Mouse (Mus musculus): ENCODE results near the gene Ccdc92b. TPM values are rescaled to one million over a fixed set of nuclear protein-coding genes. Genes with fewer than 3 reads are reported as not detected.

The Ccdc92b gene
- total and polyA plus RNA-seq, 3 experiments: not detected

GRCm38 (mm10) chr11:74610068-74610467, 9.3 kb upstream of the Ccdc92b start:
- Histone ChIP-seq H3K27ac (ENCODE audit: insufficient read depth, low read depth) (no peak overlapping the region), H3K4me2 (ENCODE audit: insufficient read depth, low read depth, poor library complexity, severe bottlenecking) (no peak overlapping the region), H3K27me3 (replicated peaks) (peaks cover 80% of the 10 kb centered on the region), H3K9me3 (replicated peaks; ENCODE audit: low read length) (peaks cover 5% of the 10 kb centered on the region), H3K36me3 (replicated peaks in 1 of 2; ENCODE audit: control insufficient read depth in 1 of 2, insufficient read depth in 1 of 2, low read length in 1 of 2) (no peaks in the 10 kb centered on the region), H3K9ac (ENCODE audit: insufficient read depth, low read depth) (no peak overlapping the region), H3K79me2 (replicated peaks; ENCODE audit: control insufficient read depth, extremely low read depth, insufficient read depth, poor library complexity, severe bottlenecking) (no peaks in the 10 kb centered on the region), H3K4me1 (ENCODE audit: control insufficient read depth in 1 of 2, insufficient read depth in 2 of 2) (no peaks in the 10 kb centered on the region), H3K4me3 (replicated peaks in 1 of 3; ENCODE audit: low read depth in 2 of 3, low read length in 2 of 3, poor library complexity in 1 of 3) (no peak overlapping the region)
- no peak for DNase-seq (ENCODE audit: extremely low read depth)
- TF ChIP-seq ELF1 (IDR thresholded peaks at IDR 0.05; ENCODE audit: low read depth, low read length): no peak
- TF ChIP-seq JUND (conservative IDR thresholded peaks at IDR 0.05; ENCODE audit: low read depth, low read length): no peak
- TF ChIP-seq USF1 (IDR thresholded peaks at IDR 0.05; ENCODE audit: low read depth, low read length): no peak
- no peak for TF ChIP-seq ZC3H11A (IDR thresholded peaks at IDR 0.05; ENCODE audit: low read depth, low read length)
- TF ChIP-seq ETS1 (conservative IDR thresholded peaks at IDR 0.05; ENCODE audit: low read depth, low read length): no peak
- TF ChIP-seq IRF4 (IDR thresholded peaks at IDR 0.05; ENCODE audit: low read depth, low read length): no peak
- no peak for TF ChIP-seq PAX5 (IDR thresholded peaks at IDR 0.05; ENCODE audit: low read length)
- TF ChIP-seq RCOR1 (conservative IDR thresholded peaks at IDR 0.05; ENCODE audit: low read depth, low read length): no peak
- no peak for TF ChIP-seq ZNF384 (IDR thresholded peaks at IDR 0.05; ENCODE audit: low read depth, low read length)
- TF ChIP-seq POLR2AphosphoS2 (IDR thresholded peaks at IDR 0.05; ENCODE audit: low read depth, low read length): no peak
- dilution Hi-C loops (cut with MboI; ENCODE audit: extremely low pct_ligation_motif_present, extremely low pct_unique_long_range_greater_than_20kb, low sequenced_read_pairs) (no loop called here), in situ Hi-C loops (cut with MboI; ENCODE audit: low pct_ligation_motif_present, low pct_unique_long_range_greater_than_20kb, low sequenced_read_pairs) (no loop called here)

- Histone ChIP-seq H3K9ac (ENCODE audit: insufficient read depth, low read depth) (no peak within 1 kb of the TSS), H3K27ac (ENCODE audit: insufficient read depth, low read depth) (no peak within 1 kb of the TSS), H3K79me2 (replicated peaks; ENCODE audit: control insufficient read depth, extremely low read depth, insufficient read depth, poor library complexity, severe bottlenecking) (no peaks in the 10 kb centered on the region), H3K4me2 (ENCODE audit: insufficient read depth, low read depth, poor library complexity, severe bottlenecking) (no peak within 1 kb of the TSS), H3K4me3 (replicated peaks in 1 of 3; ENCODE audit: low read depth in 2 of 3, low read length in 2 of 3, poor library complexity in 1 of 3) (no peak within 1 kb of the TSS), H3K27me3 (replicated peaks) (peaks cover 82% of the 10 kb centered on the region), H3K4me1 (ENCODE audit: control insufficient read depth in 1 of 2, insufficient read depth in 2 of 2) (no peaks in the 10 kb centered on the region), H3K36me3 (replicated peaks in 1 of 2; ENCODE audit: control insufficient read depth in 1 of 2, insufficient read depth in 1 of 2, low read length in 1 of 2) (no peaks in the 10 kb centered on the region), H3K9me3 (replicated peaks; ENCODE audit: low read length) (peaks cover 5% of the 10 kb centered on the region)
- dilution Hi-C loops (cut with MboI; ENCODE audit: extremely low pct_ligation_motif_present, extremely low pct_unique_long_range_greater_than_20kb, low sequenced_read_pairs) (no loop called here), in situ Hi-C loops (cut with MboI; ENCODE audit: low pct_ligation_motif_present, low pct_unique_long_range_greater_than_20kb, low sequenced_read_pairs) (no loop called here)
- no peak for DNase-seq (ENCODE audit: extremely low read depth)
- TF ChIP-seq MEF2A (IDR thresholded peaks at IDR 0.05; ENCODE audit: borderline replicate concordance, low read depth, low read length) (no peak), CHD1 (IDR thresholded peaks at IDR 0.05; ENCODE audit: low read depth, low read length) (no peak)
Measured at GRCm38 (mm10) chr11:74610545-74611176, 8.7 kb upstream of the Ccdc92b start, which contains the start of gene Rap1gap2. Gene Rap1gap2 (minus strand): TSS chr11:74610915.

GRCm38 (mm10) chr11:74611437-74611836, 8.0 kb upstream of the Ccdc92b start:
- in situ Hi-C loops (cut with MboI; ENCODE audit: low pct_ligation_motif_present, low pct_unique_long_range_greater_than_20kb, low sequenced_read_pairs): no loop called here
- no peak overlapping the region for H3K4me2 ChIP-seq (ENCODE audit: insufficient read depth, low read depth, poor library complexity, severe bottlenecking)
- H3K36me3 ChIP-seq (replicated peaks in 1 of 2; ENCODE audit: control insufficient read depth in 1 of 2, insufficient read depth in 1 of 2, low read length in 1 of 2): no peaks in the 10 kb centered on the region
- DNase-seq (ENCODE audit: extremely low read depth): no peak
- H3K9ac ChIP-seq (ENCODE audit: insufficient read depth, low read depth): no peak overlapping the region
- H3K4me3 ChIP-seq (replicated peaks in 1 of 3; ENCODE audit: low read depth in 2 of 3, low read length in 2 of 3, poor library complexity in 1 of 3): no peak overlapping the region
- H3K9me3 ChIP-seq (replicated peaks; ENCODE audit: low read length): peaks cover 5% of the 10 kb centered on the region
- peaks cover 84% of the 10 kb centered on the region for H3K27me3 ChIP-seq (replicated peaks)
- no peak overlapping the region for H3K27ac ChIP-seq (ENCODE audit: insufficient read depth, low read depth)
- no peaks in the 10 kb centered on the region for H3K4me1 ChIP-seq (ENCODE audit: control insufficient read depth in 1 of 2, insufficient read depth in 2 of 2)
- TF ChIP-seq JUND (conservative IDR thresholded peaks at IDR 0.05; ENCODE audit: low read depth, low read length) (no peak), RCOR1 (conservative IDR thresholded peaks at IDR 0.05; ENCODE audit: low read depth, low read length) (no peak), RAD21 (IDR thresholded peaks at IDR 0.05; ENCODE audit: low read depth, low read length) (no peak)
- H3K79me2 ChIP-seq (replicated peaks; ENCODE audit: control insufficient read depth, extremely low read depth, insufficient read depth, poor library complexity, severe bottlenecking): no peaks in the 10 kb centered on the region
- dilution Hi-C loops (cut with MboI; ENCODE audit: extremely low pct_ligation_motif_present, extremely low pct_unique_long_range_greater_than_20kb, low sequenced_read_pairs): no loop called here

Measured in CH12.LX (cell line).